Mouse (Mus musculus): ENCODE measurements around the gene Parp4.

The Parp4 gene

GRCm38 (mm10) chr14:56617470-56617869, 42.1 kb downstream of the Parp4 start:
- no peak for DNase-seq

- DNase-seq, result no peak
These were observed 45.0 kb downstream of the Parp4 start for GRCm38 (mm10) chr14:56620425-56620824.

DNA sequence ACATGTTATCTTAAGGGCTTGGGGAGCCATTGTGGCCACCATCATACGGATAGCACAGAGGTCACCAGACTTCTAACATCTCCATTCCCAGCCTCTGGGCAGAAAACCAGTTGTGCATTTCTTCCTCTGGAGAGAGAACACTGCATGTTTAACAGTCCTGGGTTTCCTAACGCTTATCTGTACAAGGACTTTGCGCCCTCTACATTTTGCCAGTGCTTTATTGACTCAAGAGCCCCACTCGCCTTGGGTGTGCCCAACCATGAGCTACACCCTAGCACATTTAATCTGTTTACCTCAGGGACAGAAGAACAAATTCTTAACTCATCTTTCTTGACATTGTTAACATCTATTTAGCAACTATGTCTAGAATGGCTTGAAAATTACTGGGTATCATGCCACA, 50.8 kb downstream of the Parp4 start:
- no peak for DNase-seq

DNA sequence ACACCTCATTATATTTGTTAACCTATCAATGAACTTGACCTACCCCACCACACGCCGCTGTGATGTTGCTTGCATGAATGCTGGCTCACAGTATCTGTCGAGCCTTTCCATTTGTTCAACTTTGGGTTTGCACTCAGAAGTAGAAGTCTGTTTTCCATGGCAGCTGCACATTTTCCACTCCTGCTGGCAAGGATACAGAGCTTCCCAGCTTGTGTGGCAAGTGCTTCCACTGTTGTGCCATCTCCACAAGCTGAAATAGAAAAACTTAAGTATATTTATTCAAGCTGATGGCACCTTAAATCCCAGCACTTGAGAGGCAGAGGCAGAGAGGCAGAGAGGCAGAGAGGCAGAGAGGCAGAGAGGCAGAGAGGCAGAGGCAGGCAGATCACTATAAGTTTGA, 52.9 kb downstream of the Parp4 start:
- no peak for DNase-seq

GRCm38 (mm10) chr14:56631109-56631508, 55.7 kb downstream of the Parp4 start:
- no peak for DNase-seq

GRCm38 (mm10) chr14:56647206-56647605, 71.8 kb downstream of the Parp4 start:
- no peak for DNase-seq

DNA sequence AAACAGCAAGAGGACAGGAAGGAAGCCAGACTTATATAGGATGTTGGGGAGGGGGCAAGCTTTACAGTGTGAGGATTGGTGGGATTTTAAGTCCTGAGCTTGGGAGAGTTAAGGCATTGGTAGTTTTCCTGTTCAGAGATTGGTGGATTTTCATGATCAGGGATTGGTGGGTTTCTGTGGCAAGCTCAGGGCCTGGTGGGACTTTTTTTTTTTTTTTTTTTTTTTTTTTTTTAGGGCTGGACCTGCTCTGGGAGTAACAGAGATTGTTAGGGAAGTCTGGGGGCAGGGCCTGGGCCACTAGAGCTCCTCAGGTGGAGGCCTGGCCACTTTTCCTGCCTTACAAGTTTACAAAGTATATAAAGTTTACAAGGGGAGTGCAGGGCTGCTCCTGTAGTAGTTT, 74.0 kb downstream of the Parp4 start:
- DNase-seq, result no peak

- DNase-seq, result peak; percentile 59
These were observed 90.2 kb downstream of the Parp4 start for GRCm38 (mm10) chr14:56665651-56666050.

DNA sequence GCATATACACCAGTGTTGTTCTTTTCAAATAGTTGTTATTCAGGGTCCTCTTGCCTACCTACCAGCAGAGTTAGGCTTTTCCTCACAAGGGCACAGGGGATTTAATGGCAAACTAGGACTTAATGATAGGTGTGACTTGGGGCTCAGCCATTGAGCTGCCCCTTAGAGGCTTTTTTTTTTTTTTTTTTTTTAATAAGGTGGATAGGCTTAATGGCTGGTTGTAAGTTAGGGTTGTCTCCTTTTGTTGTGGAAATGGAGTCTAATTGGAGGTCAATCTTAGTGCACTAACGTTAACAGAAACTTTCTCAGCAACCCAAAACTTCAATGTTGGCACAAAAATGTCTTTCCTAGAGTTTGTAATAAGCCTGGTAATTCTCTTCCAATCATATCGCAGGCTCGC, 91.5 kb downstream of the Parp4 start:
- DNase-seq, result no peak

GRCm38 (mm10) chr14:56667969-56668802, 92.8 kb downstream of the Parp4 start, which contains the start of gene Mphosph8:
TSS of gene Mphosph8 (plus strand) at chr14:56668248.
- peak; percentile 99 for DNase-seq

DNA sequence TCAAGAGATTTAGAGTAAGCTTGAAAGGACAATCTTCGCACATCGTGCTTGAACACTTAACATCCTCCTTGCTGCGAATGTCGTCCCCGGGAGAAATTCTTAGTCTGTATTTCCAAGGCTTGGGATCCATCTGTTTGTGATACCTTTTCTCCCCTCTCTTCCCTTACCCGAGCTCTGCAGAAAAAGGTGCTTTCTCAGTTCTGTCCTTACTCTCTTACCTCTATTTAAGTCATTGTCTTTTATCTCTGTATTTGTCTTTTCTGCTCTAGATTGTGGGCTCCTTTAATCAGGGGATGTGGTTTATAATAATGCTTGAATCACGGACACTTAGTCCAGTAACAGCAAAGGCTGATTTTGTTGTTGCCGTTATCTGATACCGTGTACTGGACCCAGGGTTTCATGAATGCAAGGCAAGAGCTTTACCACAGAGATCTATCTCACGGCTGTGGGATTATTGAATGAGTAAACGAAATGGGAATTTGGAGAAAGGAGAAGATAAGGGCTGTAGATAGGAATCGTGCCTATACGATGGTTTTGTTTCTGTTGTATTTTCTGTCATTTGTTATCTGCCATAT, 93.7 kb downstream of the Parp4 start:
- DNase-seq, result no peak

DNA sequence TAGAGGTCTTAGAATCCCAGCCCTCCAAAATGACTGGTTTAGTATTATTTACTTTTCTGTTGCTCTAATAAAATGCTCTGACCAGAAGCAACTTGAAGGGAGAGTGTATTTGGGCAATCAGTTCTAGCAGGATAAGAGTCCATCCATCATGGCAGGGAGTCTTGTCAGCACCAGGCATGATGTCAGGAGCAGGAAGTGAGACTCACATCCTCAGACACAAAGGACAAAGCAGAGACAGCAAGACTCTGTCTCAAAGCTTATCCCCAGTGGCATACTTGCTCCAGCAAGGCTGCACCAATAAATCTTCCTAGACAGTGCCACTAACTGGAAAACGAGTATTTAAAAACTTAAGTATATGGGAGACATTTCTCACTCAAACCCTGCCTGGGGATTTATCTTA, 110.0 kb downstream of the Parp4 start:
- peak; percentile 30 for DNase-seq

GRCm38 (mm10) chr14:56689116-56689515, 113.7 kb downstream of the Parp4 start:
- no peak for DNase-seq

GRCm38 (mm10) chr14:56689766-56690165, 114.3 kb downstream of the Parp4 start:
- no peak for DNase-seq

DNA sequence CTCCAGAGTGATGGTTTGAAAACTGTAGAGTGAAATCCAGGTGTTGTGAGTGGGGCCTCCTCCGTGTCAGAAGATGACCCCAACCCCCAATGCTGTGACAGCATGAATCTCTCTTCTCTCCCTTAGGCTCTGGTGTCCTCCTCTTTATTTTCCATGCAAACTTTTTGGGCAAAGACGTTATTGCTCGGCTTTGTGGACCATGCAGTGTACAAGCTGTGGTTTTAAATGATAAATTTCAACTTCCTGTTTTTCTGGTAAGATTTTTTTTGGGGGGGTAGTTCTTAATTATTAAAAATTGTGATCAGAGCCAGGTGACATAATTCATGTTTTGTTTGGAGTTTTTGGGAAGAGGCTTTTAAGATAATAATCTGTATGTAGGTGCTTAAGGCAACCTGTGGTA, 120.1 kb downstream of the Parp4 start:
- no peak for DNase-seq

- DNase-seq, result no peak
These were observed 122.4 kb downstream of the Parp4 start for GRCm38 (mm10) chr14:56697836-56698235.

DNA sequence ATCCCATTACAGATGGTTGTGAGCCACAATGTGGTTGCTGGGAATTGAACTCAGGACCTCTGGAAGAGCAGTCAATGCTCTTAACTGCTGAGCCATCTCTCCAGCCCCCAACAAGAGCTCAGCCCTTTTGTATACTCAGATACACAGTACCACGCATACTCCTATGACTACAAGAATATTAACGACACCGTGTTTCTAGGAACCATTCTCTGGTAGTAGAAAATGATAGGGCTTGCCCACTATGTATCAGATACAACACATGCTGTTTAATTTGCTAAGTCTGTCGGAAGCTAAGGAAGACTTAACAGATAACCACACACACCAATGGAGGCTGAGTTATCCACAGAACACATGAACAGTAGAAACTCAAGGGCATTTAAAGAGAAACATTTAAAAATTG, 127.2 kb downstream of the Parp4 start:
- DNase-seq, result no peak

GRCm38 (mm10) chr14:56705687-56706086, 130.3 kb downstream of the Parp4 start:
- peak; percentile 31 for DNase-seq
